Mouse (Mus musculus) urinary bladder, postnatal 4 days (tissue): ENCODE measurements around the gene Cpsf4.
A peak's percentile ranks its signal among the peaks of the same experiment; 100 is the strongest.
"Not testable (repeated sequence)": the region's sequence is repeated elsewhere in the genome, so short reads cannot be mapped to it uniquely, and the experiment has no call there.

Source experiments
- DNase-seq, 2 experiments: peaks; one replicate each; pipeline ENCODE4 v3.0.0; 2021 to 2022; ENCODE audit warnings: low spot score in 2 of 2

Gene Cpsf4

DNA sequence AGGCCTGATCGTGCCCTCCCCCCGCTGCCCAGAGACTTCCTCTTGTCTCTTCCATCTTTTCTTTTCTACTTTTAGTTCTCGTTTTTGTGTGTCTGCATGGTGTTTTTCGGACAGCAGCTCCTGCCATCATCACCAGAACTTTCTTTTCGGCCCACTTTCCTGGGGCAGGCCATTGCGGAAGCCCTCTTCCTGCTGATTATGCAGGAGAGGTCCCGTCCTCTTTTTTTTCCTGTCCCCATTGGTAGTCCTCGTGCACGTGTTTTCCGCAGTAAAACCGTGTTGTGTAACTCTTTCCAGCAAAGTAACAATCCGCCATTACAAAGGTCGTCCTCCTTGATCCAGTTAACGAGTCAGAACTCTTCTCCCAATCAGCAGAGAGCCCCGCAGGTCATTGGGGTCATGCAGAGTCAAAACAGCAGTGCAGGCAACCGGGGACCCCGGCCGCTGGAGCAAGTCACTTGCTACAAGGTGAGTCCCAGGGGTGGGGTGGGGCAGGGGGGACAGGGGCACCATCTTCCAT, 11.5 kb downstream of the Cpsf4 start:
- no peak for DNase-seq

DNA sequence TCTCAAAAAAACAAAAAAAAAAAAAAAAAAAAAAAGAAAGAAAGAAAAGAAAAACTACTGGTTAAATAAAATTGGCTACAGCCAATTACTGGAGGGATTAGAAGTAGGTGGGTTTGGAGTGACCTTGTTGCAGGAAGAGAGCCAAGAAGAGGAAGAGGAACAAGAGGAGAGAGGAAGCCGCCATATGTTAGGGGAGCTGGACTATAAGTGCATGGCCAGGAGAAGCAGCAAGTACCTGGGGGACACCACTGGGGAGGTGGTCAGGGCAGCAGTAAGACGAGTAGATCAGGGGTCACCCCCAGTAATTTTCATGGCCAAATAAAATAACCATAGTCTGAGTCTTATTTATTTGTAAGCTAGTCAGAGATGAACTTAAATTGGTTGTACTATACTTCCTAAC, 18.2 kb downstream of the Cpsf4 start:
- no peak for DNase-seq

DNA sequence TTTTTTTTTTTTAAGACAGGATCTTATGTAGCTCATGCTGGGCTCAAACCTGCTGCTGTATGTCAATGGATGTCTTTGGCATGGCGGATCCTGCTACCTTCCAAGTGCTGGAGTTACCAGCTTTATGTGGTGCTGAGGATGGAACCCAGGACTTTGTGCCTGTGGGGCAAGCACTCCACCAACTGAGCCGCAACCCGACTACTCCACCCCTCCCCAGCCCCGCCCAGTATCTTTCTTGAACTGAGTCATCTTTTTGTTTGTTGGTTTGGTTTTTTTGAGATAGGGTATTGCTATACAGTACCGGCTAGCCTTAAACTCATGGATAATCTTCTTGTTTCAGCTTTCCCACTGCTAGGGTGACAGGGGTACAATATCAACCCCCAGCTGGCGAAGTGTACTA, 22.4 kb downstream of the Cpsf4 start:
- no peak for DNase-seq

DNA sequence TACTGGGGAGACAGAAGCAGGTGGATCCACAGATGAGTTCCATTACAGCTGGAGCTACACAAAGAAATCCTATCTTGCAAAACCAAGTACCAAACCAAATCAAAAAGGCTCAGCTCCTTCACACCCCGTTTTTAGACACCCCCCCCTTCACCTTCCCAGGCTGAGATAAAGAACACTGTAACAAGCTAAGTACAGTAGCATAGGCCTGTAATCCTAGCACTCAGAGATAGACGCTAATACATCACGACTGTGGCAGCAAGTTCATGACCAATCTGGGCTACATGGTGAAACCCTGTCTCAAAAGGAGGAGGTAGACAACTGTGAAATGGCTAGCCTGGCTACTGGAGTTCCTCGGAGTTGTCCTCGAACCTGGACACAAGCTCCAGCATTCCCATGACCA, 23.4 kb downstream of the Cpsf4 start:
- no peak for DNase-seq

DNA sequence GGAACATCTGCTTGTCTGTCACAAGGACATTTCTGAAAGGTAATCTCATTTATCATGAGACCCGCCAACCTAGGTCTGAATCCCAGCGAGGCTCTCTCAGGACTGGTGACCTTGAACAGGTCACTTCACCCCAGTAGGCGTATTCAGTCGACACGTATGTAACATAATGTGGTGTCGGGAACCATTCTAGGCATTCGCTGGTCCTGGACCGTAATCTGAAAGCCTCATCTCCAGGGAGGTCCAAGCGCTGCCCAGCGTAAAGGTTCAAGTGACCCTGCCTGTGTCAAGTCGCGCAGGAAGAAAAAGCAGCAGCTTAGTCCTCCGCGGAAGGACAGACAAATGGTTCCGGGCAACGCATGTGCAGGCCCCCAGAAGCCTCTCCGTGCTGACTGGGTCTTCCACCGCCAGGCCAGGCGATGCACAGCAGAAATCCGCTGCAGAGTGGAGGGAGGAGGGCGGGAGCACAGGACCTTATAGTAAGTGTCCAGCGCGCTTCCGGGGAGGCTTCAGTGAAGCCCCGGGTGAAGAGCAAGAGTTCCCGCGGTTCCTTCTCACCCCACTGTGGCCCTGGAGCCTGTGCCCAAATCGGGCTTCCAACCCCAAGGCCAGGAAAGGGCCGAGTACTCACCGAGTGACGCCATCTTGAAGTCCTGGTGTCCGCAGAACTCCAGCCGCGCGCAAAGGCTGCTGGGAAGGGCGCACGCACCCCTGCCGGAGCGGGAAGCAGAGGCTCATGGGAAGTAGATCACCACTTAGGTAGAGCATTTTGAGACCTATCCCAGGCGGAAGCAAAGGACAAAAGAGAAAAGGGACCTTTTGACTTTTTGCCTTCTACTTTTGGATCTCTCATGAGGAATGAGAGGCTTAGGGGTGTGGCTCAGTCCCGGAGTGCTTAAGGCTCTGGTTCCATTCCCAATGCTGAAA, 24.1 kb downstream of the Cpsf4 start:
- DNase-seq, result peak; percentile 84 to 92

DNA sequence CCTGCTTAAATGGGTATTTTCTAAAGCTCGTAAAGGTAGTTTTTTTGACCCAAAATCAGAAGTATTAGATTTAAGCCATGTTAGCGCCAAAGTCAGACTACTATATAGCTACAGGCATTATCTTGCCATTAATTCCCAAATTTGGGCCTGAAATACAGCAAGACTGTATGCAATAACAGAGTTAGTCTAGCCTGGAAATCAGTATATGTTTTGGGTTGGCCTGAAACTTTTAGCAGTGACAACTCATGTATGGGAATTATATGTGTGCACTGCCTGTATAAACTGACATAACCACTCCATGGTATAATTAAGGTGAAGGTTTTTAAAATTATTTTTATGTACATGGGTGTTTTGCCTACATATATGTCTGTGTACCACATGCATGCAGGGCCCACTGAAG, 24.9 kb downstream of the Cpsf4 start, which contains the start of gene Atp5j2:
Gene Atp5j2, minus strand, starts transcription at position 101 of the 400 bp plus-strand sequence.
- no peak for DNase-seq

DNA sequence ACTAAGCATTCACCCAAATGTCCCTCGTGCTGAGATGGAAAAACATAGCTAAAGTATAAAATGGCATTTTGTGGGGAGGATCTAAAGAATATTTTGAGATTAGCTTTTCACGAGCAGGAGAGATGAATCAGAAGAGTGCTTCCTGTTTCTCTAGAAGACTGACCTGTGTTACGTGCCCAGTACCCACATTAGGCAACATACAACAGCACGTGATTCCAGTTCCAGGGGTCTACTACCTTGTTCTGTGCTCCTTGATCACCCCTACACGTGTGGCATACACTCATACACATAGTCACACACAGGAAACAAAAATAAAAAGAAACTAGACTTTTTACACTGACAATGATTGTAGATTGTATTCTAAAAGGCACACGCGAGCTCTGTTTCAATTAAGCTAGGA, 33.4 kb downstream of the Cpsf4 start:
- DNase-seq, result no peak

DNA sequence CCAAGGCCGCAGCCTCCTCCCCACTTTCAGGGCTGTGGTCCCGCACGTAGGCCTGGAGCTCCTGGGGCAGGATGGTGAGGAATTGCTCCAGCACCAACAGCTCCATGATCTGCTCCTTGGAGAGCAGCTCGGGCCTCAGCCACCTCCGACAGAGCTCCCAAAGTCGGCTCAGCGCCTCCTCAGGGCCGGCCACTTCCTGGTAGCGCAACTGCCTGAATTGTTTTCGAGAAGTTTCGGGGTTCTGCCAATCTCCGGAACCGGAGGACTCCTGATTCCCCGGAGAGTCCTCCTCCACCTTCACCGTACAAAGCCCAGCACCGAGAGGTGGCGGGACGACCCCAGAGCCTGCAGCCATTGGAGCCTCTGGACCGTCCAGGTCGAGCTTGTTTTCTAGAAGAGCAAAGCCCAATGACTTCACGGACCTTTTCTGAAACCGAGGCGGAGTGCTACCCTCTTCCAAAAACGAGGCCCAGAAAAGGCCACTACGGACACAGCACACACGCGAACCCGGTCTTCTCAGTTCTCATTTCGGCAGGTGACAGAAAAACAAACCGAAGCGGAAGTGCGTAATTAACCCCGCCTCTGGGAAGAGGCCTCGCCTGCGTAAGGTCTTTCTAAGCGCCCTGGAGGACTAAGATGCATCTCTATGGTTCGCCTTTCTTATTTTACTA, 34.4 kb downstream of the Cpsf4 start, which contains the start of gene Zkscan14:
Gene Zkscan14, minus strand, starts transcription at position 548 of the 671 bp plus-strand sequence.
- peak in 1 of 2 experiments; percentile 54 for DNase-seq

DNA sequence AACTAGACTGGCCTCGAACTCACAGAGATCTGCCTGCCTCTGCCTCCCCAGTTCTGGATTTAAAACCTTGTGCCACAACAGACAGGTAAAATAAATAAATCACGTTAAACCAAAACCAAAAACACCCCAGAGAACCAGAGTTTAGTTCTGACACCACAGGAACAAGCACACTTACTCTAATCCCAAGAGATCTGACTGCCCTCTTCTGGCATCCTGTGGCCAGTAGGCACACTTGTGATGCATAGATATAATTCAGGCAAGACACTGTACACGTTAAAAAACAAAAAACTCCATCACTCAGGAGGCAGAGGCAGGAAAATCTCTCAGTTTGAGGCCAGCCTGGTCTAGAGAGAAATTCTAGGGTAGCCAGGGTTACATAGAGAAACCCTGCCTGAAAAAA, 35.4 kb downstream of the Cpsf4 start:
- DNase-seq, result no peak

DNA sequence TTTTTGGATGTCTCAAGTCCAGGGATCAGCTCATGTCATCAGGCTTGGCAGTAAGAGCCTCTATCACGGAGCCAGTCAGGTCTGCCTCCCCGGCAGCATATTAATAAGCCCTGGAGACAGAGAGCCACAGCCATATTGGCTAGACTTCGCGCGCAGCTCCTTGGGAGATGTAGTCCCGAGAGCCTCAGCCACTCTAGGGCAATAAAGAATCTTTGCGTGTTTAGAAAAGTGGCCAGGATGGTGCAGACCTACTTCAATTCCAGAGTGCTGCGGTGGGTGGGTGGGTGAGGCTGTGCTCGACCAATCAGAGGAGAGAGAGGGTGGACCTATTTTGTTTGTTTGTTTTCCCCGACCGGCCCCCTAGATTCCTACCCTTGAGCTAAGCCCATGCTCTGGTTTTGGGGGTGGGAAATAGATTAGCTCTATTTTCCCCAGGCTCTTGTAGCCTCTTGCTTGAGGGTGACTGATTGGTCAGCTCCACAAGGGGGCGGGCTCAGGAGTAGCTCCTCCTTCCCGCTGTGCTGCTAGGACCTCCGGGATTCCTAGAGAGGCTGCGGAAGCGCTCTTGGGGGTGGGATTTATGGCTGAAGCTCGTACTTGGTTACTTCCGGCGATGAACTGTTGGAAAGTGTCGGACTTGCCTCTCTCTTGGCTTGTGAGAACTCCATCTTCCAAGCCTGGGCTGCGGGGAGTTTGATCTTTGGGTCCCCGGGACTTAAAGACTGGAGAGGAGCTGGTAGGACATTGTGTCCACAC, 37.1 kb downstream of the Cpsf4 start, which contains the start of gene Zkscan5:
Gene Zkscan5, plus strand, starts transcription at position 627 of the 756 bp plus-strand sequence.
- peak; percentile 97 to 98 for DNase-seq

DNA sequence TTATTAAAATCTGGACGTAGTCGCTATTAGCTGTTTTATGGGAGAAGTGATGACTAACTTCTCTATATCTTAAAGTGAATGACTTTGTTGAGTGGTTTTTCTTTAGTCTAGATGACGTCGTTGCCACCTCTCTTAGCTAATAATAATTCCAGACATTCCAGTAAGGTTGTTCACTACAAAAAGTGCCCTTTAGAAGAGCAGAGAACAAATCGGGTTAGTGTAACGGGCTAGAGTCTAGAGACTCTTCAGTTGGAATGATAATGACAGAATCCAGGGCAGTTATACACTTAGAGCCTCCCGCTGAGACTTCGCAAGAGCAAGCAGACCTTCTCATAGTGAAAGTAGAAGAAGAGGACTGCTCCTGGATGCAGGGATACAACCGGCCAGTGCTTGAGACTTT, 38.0 kb downstream of the Cpsf4 start:
- no peak for DNase-seq

DNA sequence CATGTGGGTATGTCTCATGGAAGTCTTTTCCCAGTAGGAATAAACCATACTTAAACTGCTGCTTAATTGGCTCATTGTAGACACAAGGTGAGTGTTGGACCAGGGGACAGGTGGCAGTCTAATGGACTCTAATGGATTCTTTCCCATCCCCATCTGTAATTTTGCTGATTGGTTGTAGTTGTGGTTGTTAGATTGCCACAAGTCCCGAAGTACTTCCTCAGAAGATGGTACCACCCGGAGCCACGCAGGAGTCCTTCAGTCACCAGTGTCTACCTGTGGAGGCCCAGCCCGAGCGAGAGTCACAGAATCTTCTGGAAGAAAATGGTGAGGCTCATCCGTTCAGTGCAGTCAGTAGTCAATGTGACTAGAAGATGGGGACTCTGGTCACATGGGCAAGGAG, 40.4 kb downstream of the Cpsf4 start:
- no peak for DNase-seq

DNA sequence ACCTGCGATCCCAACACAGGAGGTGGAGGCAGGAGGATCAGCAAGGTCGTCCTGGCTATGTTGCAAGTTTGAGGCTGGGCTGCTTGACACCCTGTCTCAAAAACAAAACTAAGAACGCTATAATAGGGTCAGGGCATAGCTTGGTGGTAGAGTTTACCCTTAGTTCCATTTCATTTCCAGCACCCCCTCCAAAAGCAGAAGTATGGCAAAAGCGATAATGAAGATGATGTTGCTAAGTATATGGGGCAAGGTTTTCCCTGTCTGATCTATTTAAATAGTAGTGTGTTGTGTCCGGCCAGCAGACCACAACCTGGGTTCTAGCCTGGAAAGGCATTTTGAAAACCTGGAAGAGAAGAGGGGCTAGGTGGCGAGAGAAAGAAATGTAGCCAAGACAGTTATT, 40.9 kb downstream of the Cpsf4 start:
- no peak for DNase-seq

DNA sequence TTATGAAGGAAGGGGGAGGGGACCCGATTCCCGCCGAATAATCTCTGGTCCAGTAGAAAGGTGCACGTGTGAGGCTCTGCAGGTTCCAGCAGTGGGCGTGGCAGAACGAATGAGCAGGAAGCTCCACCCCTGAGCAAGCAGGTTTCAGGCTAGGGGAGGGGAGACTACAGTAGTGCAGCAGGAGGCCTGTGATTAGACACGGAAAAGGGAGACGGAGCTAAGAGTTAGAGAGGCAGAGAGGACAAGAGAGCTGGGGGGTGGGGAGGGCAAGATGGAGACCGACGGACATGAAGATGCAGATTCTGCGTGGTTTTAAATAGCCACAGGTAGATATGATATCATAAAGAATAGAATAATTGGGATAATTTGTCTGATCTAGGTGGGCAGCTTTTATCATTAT, 41.4 kb downstream of the Cpsf4 start:
- not testable (repeated sequence) for DNase-seq

DNA sequence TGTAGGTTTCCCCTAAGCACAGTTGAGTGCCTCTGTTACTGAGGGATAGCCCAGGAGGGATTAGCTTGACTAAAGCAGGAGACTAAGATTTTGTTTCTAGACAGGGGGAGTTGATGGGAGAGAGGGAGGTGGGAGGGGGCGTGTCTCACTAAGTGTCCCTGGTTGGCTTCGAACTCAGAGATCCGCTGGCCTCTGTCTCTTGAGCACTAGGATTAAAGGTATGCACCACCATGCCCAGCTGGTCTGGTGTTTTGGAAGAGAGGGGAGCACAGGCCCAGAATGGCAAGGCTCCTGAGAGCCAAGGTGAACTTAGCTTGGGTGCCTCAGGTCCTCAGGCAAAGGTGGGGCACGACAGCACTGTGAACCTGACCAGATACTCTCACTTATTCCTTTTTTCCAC, 44.3 kb downstream of the Cpsf4 start:
- no peak for DNase-seq

DNA sequence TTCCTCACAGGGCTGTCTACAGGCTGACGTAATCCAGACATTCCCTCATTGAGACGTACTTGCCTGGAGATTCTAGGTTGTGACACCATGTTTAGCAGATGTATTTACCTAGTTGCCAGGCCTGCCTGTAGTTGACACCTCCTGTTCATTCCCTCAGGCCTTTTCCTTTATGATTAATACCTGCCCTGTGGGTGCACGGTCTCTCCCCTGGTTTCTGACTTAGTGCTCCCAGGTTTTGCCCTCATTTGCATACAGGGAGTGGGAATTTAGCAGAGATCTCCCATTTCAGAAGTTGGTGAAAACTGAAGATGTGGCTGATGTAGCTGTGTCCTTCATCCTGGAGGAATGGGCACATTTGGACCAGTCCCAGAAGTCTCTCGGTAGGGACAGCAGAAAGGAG, 45.2 kb downstream of the Cpsf4 start:
- DNase-seq, result no peak

DNA sequence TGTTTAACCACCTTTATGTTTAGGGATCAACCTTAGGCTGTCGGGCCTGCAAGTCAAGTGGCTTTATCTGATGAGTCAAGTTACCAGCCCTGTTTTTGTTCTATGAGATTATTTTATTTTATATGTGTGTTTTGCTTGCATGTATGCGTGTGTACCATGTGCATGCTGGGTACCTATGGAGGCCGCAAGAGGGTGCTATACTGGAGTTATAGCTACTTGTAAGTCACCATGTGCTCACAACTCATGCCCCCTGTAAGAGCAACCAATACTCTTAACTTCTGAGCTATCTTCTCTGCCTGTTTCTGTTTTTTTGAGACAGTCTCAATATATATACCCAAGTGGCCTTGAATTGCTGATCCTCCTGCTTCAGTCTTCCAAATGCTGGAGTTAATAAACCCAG, 46.5 kb downstream of the Cpsf4 start:
- no peak for DNase-seq

DNA sequence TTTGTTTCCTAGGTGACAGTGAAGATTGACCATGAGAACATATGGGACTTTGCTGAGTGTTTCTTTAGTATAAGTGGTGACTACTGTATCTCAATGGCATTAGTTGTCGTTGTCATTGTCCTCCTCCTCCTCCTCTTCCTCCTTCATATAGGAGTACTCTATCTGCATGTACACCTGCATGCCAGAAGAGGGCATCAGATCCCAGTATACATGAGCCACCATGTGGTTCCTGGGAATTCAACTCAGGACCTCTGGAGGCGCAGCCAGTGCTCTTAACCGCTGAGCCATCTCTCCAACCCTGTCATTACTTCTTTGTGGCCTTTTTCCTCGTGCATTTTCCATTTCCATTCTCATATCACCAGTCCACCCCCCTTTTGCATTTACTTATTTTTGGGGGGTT, 47.7 kb downstream of the Cpsf4 start:
- no peak for DNase-seq

DNA sequence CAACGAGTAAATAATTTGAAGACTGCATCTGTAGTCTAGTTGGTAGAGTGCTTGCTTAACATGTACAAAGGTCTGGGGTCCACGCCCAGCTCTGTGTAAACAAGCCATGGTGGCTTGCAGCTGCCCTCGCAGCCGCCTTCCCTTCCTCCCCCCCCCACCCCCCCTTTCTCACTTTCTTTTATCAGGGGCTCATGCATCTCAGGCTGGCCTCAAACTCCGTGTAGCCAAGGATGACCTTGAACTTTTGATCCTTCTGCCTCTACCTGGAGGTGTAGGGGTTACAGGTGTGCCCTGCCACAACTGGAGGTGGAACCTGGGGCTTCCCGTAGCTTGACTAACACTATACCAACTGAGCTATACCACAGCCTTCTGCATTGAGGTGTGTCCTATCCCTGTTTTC, 50.7 kb downstream of the Cpsf4 start:
- no peak for DNase-seq

DNA sequence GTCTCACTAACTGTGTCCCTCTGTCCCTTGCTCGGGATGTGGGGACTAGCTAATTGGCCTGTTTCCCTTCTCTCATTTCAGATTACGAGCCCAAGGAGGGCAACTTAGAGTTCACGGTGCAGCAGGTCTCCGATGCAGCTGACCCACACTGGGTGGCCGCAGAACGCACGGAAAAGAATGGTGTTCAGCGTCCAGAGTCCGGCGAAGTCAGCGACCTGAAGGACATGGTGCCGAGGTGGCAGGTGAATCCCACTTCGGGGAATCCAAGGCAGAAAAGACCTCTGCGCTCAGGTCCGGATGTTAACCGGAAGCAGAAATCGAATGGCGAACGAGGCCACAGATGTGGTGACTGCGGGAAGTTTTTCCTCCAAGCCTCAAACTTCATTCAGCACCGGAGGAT, 51.2 kb downstream of the Cpsf4 start:
- no peak for DNase-seq

DNA sequence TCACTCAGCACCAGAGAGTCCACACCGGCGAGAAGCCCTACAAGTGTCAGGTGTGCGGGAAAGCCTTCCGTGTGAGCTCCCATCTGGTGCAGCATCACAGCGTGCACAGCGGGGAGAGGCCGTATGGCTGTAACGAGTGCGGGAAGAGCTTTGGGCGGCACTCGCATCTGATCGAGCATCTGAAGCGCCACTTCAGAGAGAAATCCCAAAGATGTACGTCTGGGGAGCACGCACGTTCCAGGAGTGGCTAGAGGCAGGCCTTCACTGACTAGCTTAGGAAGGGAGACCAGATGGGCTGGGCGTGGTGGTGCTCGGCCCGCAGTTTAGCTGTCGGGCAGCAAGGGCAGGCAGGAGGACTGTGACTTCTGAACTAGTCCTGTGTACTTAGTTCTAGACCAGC, 51.7 kb downstream of the Cpsf4 start:
- no peak for DNase-seq

DNA sequence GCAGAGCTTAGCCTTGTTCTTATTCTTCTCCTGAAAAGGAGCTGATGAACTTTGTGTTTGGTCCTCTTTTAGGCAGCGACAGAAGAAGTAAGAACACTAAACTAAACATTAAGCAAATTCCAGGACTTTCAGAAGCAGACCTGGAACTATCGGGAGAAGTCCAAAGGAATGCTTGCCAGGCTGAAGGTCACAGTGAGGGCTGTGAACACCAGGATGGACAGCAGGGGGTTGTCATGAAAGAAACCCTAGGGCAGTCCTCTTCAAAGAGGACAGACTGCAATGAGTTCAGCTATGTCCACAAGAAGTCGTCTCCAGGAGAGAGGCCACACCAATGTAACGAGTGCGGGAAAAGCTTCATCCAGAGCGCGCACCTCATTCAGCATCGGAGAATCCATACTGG, 53.0 kb downstream of the Cpsf4 start:
- no peak for DNase-seq
